ENCODE assay signal across 1 mouse cellular context in the genomic region with DNA sequence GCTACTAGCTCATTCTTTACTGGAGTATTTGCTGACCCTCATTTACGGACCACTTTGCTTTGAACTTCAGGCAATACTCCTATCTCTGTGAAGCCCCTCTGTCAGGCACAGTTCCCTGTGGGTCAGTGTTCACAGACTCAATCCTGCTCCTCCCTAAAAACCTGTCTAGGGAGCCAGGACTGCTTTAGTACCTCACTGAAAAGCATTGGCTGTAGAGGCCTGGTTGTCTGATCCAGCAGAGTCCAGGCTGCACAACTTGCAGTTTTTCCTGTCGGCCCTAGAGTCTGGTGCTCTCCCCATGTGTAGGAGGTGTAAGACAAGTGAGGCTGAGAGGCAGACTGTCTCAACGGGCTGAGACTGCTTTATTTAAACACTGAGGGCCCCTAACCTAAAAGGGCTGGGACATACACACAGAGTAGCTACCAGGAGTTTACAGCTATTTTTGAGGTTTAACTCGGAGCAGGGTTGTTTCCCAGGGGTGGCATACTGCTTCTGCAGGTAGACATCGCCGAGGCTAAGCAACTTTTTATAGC.
TF ChIP-seq lines count a peak whose summit lies in the region.

No protein-coding gene starts in this region.

TF ChIP-seq in CH12.LX, 34 proteins besides CTCF, POLR2A, EP300 and RAD21:
- no peak for TF ChIP-seq JUN (IDR thresholded peaks at IDR 0.05; ENCODE audit: insufficient read depth, low read depth, low read length)
- no peak for TF ChIP-seq ELF1 (IDR thresholded peaks at IDR 0.05; ENCODE audit: low read depth, low read length)
- no peak for TF ChIP-seq ETS1 (conservative IDR thresholded peaks at IDR 0.05; ENCODE audit: low read depth, low read length)
- TF ChIP-seq CHD2 (IDR thresholded peaks at IDR 0.05; ENCODE audit: low read length): no peak
- no peak for TF ChIP-seq ZKSCAN1 (IDR thresholded peaks at IDR 0.05; ENCODE audit: borderline replicate concordance, low read depth, low read length)
- no peak for TF ChIP-seq POLR2AphosphoS2 (IDR thresholded peaks at IDR 0.05; ENCODE audit: low read depth, low read length)
- TF ChIP-seq IRF4 (IDR thresholded peaks at IDR 0.05; ENCODE audit: low read depth, low read length): no peak
- no peak for TF ChIP-seq NELFE (IDR thresholded peaks at IDR 0.05; ENCODE audit: low read depth, low read length)
- TF ChIP-seq JUND (conservative IDR thresholded peaks at IDR 0.05; ENCODE audit: low read depth, low read length): no peak
- no peak for TF ChIP-seq MXI1 (IDR thresholded peaks at IDR 0.05; ENCODE audit: low read depth, low read length)
- no peak for TF ChIP-seq ZC3H11A (IDR thresholded peaks at IDR 0.05; ENCODE audit: low read depth, low read length)
- TF ChIP-seq ZNF384 (IDR thresholded peaks at IDR 0.05; ENCODE audit: low read depth, low read length): no peak
- TF ChIP-seq USF2 (conservative IDR thresholded peaks at IDR 0.05; ENCODE audit: low read depth, low read length): no peak
- no peak for TF ChIP-seq TBP (conservative IDR thresholded peaks at IDR 0.05; ENCODE audit: low read depth, low read length)
- TF ChIP-seq USF1 (IDR thresholded peaks at IDR 0.05; ENCODE audit: low read depth, low read length): no peak
- TF ChIP-seq ZMIZ1 (IDR thresholded peaks at IDR 0.05; ENCODE audit: low read depth, low read length): no peak
- TF ChIP-seq PAX5 (IDR thresholded peaks at IDR 0.05; ENCODE audit: low read length): no peak
- TF ChIP-seq MEF2A (IDR thresholded peaks at IDR 0.05; ENCODE audit: borderline replicate concordance, low read depth, low read length): no peak
- no peak for TF ChIP-seq CHD1 (IDR thresholded peaks at IDR 0.05; ENCODE audit: low read depth, low read length)
TF ChIP-seq in CH12.LX: peak in this region for 0.
